Mouse (Mus musculus): Measurements from ENCODE around the gene Esp3. TPM values are rescaled to one million over a fixed set of nuclear protein-coding genes. Genes with fewer than 3 reads are reported as not detected.
"Not testable (repeated sequence)": the region's sequence is repeated elsewhere in the genome, so short reads cannot be mapped to it uniquely, and the experiment has no call there.

Gene Esp3
- polyA plus RNA-seq (2015; fragmentation: Nextera tagmentation; extraction: Ambion mirVana) = not detected in 2 replicates

- WGBS = 93% methylated on average over 1 of the region's 1 CpGs
- H3K4me3 ChIP-seq; H3K27me3 ChIP-seq; H3K9ac ChIP-seq; H3K4me1 ChIP-seq; H3K4me2 ChIP-seq (replicated peaks); H3K27ac ChIP-seq; H3K36me3 ChIP-seq; H3K9me3 ChIP-seq; ATAC-seq (ENCODE audit: low FRiP score, low read depth): not testable (repeated sequence)
These were observed at the start of gene Esp3 for GRCm38 (mm10) chr17:40631775-40632174. Gene Esp3, plus strand, starts transcription at chr17:40632075.

GRCm38 (mm10) chr17:40583906-40584305 is 48.0 kb upstream of the Esp3 start:
- 54% methylated on average over 6 of the region's 6 CpGs for WGBS

GRCm38 (mm10) chr17:40591297-40591696 is 40.6 kb upstream of the Esp3 start:
- no peak overlapping the region for H3K4me3 ChIP-seq
- H3K27ac ChIP-seq = no peak overlapping the region
- H3K9ac ChIP-seq = no peak overlapping the region
- no peaks in the 10 kb centered on the region for H3K4me1 ChIP-seq
- no peaks in the 10 kb centered on the region for H3K9me3 ChIP-seq
- no peaks in the 10 kb centered on the region for H3K27me3 ChIP-seq
- ATAC-seq (ENCODE audit: low FRiP score, low read depth) = no peak
- H3K36me3 ChIP-seq = no peaks in the 10 kb centered on the region
- H3K4me2 ChIP-seq (replicated peaks) = no peak overlapping the region

More at GRCm38 (mm10) chr17:40583906-40584305, 48.0 kb upstream of the Esp3 start:
- not testable (repeated sequence) for H3K9ac ChIP-seq; H3K9me3 ChIP-seq; ATAC-seq (ENCODE audit: low FRiP score, low read depth); H3K4me2 ChIP-seq (replicated peaks); H3K36me3 ChIP-seq; H3K27ac ChIP-seq; H3K4me1 ChIP-seq; H3K27me3 ChIP-seq; H3K4me3 ChIP-seq

GRCm38 (mm10) chr17:40598294-40598693 is 33.6 kb upstream of the Esp3 start, which contains the start of gene Esp4:
Gene Esp4, plus strand, starts transcription at chr17:40598594.
- ATAC-seq (ENCODE audit: low FRiP score, low read depth) = no peak
- Histone ChIP-seq H3K36me3 (no peaks in the 10 kb centered on the region), H3K4me2 (replicated peaks) (no peak within 1 kb of the TSS), H3K4me3 (no peak within 1 kb of the TSS), H3K27ac (no peak within 1 kb of the TSS), H3K4me1 (no peaks in the 10 kb centered on the region), H3K9me3 (no peaks in the 10 kb centered on the region), H3K9ac (no peak within 1 kb of the TSS), H3K27me3 (no peaks in the 10 kb centered on the region)

GRCm38 (mm10) chr17:40662118-40662679 is 30.3 kb downstream of the Esp3 start:
- H3K36me3 ChIP-seq; ATAC-seq (ENCODE audit: low FRiP score, low read depth); H3K27me3 ChIP-seq; H3K27ac ChIP-seq; H3K4me1 ChIP-seq; H3K9me3 ChIP-seq; H3K9ac ChIP-seq; H3K4me3 ChIP-seq; H3K4me2 ChIP-seq (replicated peaks): not testable (repeated sequence)
- 81% methylated on average over 9 of the region's 9 CpGs for WGBS

- H3K4me1 ChIP-seq; H3K27ac ChIP-seq; H3K4me3 ChIP-seq; ATAC-seq (ENCODE audit: low FRiP score, low read depth); H3K27me3 ChIP-seq; H3K9ac ChIP-seq; H3K9me3 ChIP-seq; H3K36me3 ChIP-seq; H3K4me2 ChIP-seq (replicated peaks): not testable (repeated sequence)
- 87% methylated on average over 12 of the region's 12 CpGs for WGBS
These were observed 31.4 kb downstream of the Esp3 start for GRCm38 (mm10) chr17:40663161-40663811.

Other genes starting within 250 kb of the Esp3 start
- gene Esp8, start 112.1 kb upstream of the Esp3 start, polyA plus RNA-seq (2015; fragmentation: Nextera tagmentation; extraction: Ambion mirVana) = not detected in 2 replicates
- not detected in 2 replicates for gene Esp6, start 70.6 kb upstream of the Esp3 start, polyA plus RNA-seq (2015; fragmentation: Nextera tagmentation; extraction: Ambion mirVana)
- gene Esp4, start 33.5 kb upstream of the Esp3 start, polyA plus RNA-seq (2015; fragmentation: Nextera tagmentation; extraction: Ambion mirVana) = not detected in 2 replicates
- not detected in 2 replicates for gene Esp1, start 95.0 kb downstream of the Esp3 start, polyA plus RNA-seq (2015; fragmentation: Nextera tagmentation; extraction: Ambion mirVana)
- not detected in 2 replicates for gene Crisp2, start 174.9 kb downstream of the Esp3 start, polyA plus RNA-seq (2015; fragmentation: Nextera tagmentation; extraction: Ambion mirVana)
- 0.45 and 1.9 TPM in 2 replicates for gene Rhag, start 179.1 kb downstream of the Esp3 start, polyA plus RNA-seq (2015; fragmentation: Nextera tagmentation; extraction: Ambion mirVana)
- 1.9 and 3.0 TPM in 2 replicates for gene 9130008F23Rik, start 248.5 kb downstream of the Esp3 start, polyA plus RNA-seq (2015; fragmentation: Nextera tagmentation; extraction: Ambion mirVana)

Data from limb, embryonic 13.5 days (tissue).